Mouse (Mus musculus) lung, adult 2 months (tissue): ENCODE results near the gene Mrtfb.

Experiments used
- CTCF ChIP-seq: fragments of 200-500 bp; IDR thresholded peaks from 2 replicates; pipeline ENCODE4 v1.5.1; 2011; ENCODE audit warnings: mild to moderate bottlenecking, low read length, control low read depth; ENCODE audit not compliant: insufficient read depth
- POLR2A ChIP-seq: fragments of 200-500 bp; IDR thresholded peaks from 2 replicates; pipeline ENCODE4 v1.6.1; 2011; ENCODE audit warnings: low read depth, mild to moderate bottlenecking, control low read depth, low read length, borderline replicate concordance; ENCODE audit errors: extremely low read depth

DNA sequence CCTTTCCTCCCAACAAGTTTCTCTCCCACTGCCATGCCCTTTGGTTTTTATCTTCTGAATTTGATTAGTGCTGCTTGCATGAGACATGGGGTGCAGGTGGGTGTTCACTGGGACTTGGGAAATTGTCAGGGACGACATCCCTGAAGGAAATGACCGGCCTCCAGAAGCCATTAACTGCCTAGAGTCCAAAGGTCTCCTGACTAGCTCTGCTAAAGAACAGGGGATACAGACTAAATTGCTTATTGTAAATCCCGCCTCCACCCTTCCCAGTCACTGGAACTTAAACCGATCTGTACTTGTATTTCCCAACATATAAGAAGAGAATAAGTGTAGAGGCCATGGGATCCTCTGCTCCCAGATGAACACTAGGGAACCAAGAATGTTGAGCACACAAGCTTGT, 43.5 kb upstream of the Mrtfb start:
- TF ChIP-seq CTCF (no peak), POLR2A (no peak)
